Comparison of ENCODE assay signal across 18 mouse cellular contexts in genomic region chr5:149267493-149267892, GRCm38 (mm10). TPM values are rescaled to one million over a fixed set of nuclear protein-coding genes. Genes with fewer than 3 reads are reported as not detected.
DNase-seq lines count a peak whose midpoint lies in the region; ATAC-seq and TF ChIP-seq lines count a peak whose summit lies in the region.
"Had no signal": no experiment of that assay in that cellular context is flagged by ENCODE, and none has a peak within 500 bp of the region (broad histone marks: within the 10 kb centered on the region; RNA-seq: fewer than 3 reads in every experiment).

No protein-coding gene starts in this region.

- no peaks in the 10 kb centered on the region for H3K27me3 ChIP-seq in liver, postnatal 0 days (ENCODE audit: insufficient read depth, low read length)
- no peaks in the 10 kb centered on the region for H3K27me3 ChIP-seq in kidney, embryonic 14.5 days (ENCODE audit: control insufficient read depth, insufficient read depth, low read length)
- no peaks in the 10 kb centered on the region for H3K27me3 ChIP-seq in stomach, postnatal 0 days (ENCODE audit: control insufficient read depth, insufficient read depth, low read length)
- H3K27me3 ChIP-seq in intestine, embryonic 15.5 days (replicated peaks), result no peaks in the 10 kb centered on the region
- H3K27me3 ChIP-seq: heart, embryonic 15.5 days; hindbrain, embryonic 15.5 days had no signal

- no peaks in the 10 kb centered on the region for H3K9me3 ChIP-seq in liver, postnatal 0 days (ENCODE audit: low read length)
- no peaks in the 10 kb centered on the region for H3K9me3 ChIP-seq in kidney, embryonic 14.5 days (ENCODE audit: control insufficient read depth, low read length)
- no peaks in the 10 kb centered on the region for H3K9me3 ChIP-seq in stomach, postnatal 0 days (ENCODE audit: control insufficient read depth, low read length)
- H3K9me3 ChIP-seq in intestine, embryonic 15.5 days, result no peaks in the 10 kb centered on the region
- H3K9me3 ChIP-seq: heart, embryonic 15.5 days; hindbrain, embryonic 15.5 days had no signal

- WGBS in liver, postnatal 0 days (ENCODE audit: insufficient replicate concordance), result 37% methylated on average over 4 of the region's 4 CpGs
- WGBS in kidney, embryonic 14.5 days, result 82% methylated on average over 4 of the region's 4 CpGs
- 65% methylated on average over 4 of the region's 4 CpGs for WGBS in stomach, postnatal 0 days
- WGBS in intestine, embryonic 15.5 days, result 78% methylated on average over 4 of the region's 4 CpGs

- TF ChIP-seq CTCF in embryonic fibroblast, embryonic 13.5 days (IDR thresholded peaks at IDR 0.05; ENCODE audit: borderline replicate concordance, insufficient read depth, low read length), result no peak
- TF ChIP-seq CTCF in liver, postnatal 0 days (IDR thresholded peaks at IDR 0.05; ENCODE audit: low read depth), result no peak
- TF ChIP-seq CTCF in stomach, postnatal 0 days (IDR thresholded peaks at IDR 0.05; ENCODE audit: low read depth), result no peak

- peak overlapping the region; percentile 61; the same call in 1 of the 2 replicates for H3K27ac ChIP-seq in embryonic fibroblast, embryonic 13.5 days (ENCODE audit: insufficient read depth, low read length)
- peak overlapping the region; percentile 92 for H3K27ac ChIP-seq in liver, postnatal 0 days (ENCODE audit: low read depth)
- no peak overlapping the region for H3K27ac ChIP-seq in kidney, embryonic 14.5 days (ENCODE audit: low read depth, low read length)
- no peak overlapping the region for H3K27ac ChIP-seq in stomach, postnatal 0 days (replicated peaks)
- no peak overlapping the region for H3K27ac ChIP-seq in intestine, embryonic 15.5 days
- H3K27ac ChIP-seq: heart, embryonic 15.5 days; hindbrain, embryonic 15.5 days had no signal

- no peak for TF ChIP-seq EP300 in liver, postnatal 0 days (IDR thresholded peaks at IDR 0.05; ENCODE audit: low read depth)
- no peak for TF ChIP-seq EP300 in stomach, postnatal 0 days (optimal IDR thresholded peaks at IDR 0.05)

- peak; percentile 43 for ATAC-seq in liver, postnatal 0 days
- no peak for ATAC-seq in kidney, embryonic 14.5 days (ENCODE audit: low FRiP score, low TSS enrichment)
- no peak for ATAC-seq in stomach, postnatal 0 days (ENCODE audit: low FRiP score, low TSS enrichment)
- no peak for ATAC-seq in intestine, embryonic 15.5 days

- H3K36me3 ChIP-seq in liver, postnatal 0 days (replicated peaks; ENCODE audit: insufficient read depth, low read length), result no peaks in the 10 kb centered on the region
- no peaks in the 10 kb centered on the region for H3K36me3 ChIP-seq in kidney, embryonic 14.5 days (ENCODE audit: control insufficient read depth, insufficient read depth, low read length)
- H3K36me3 ChIP-seq in stomach, postnatal 0 days (ENCODE audit: control insufficient read depth, insufficient read depth, low read length), result no peaks in the 10 kb centered on the region
- H3K36me3 ChIP-seq in intestine, embryonic 15.5 days, result no peaks in the 10 kb centered on the region
- H3K36me3 ChIP-seq: heart, embryonic 15.5 days; hindbrain, embryonic 15.5 days had no signal

- H3K4me1 ChIP-seq in embryonic fibroblast, embryonic 13.5 days (ENCODE audit: control insufficient read depth, insufficient read depth, low read length), result no peaks in the 10 kb centered on the region
- H3K4me1 ChIP-seq in liver, postnatal 0 days (ENCODE audit: insufficient read depth), result peaks cover 9% of the 10 kb centered on the region
- H3K4me1 ChIP-seq in kidney, embryonic 14.5 days (ENCODE audit: control insufficient read depth, insufficient read depth, low read length), result no peaks in the 10 kb centered on the region
- no peaks in the 10 kb centered on the region for H3K4me1 ChIP-seq in stomach, postnatal 0 days (replicated peaks; ENCODE audit: control insufficient read depth, insufficient read depth)
- H3K4me1 ChIP-seq in intestine, embryonic 15.5 days (replicated peaks), result no peaks in the 10 kb centered on the region
- H3K4me1 ChIP-seq: heart, embryonic 15.5 days; hindbrain, embryonic 15.5 days had no signal

- TF ChIP-seq POLR2A in embryonic fibroblast, embryonic 13.5 days (IDR thresholded peaks at IDR 0.05; ENCODE audit: low read depth, low read length), result no peak

- H3K9ac ChIP-seq in liver, postnatal 0 days (replicated peaks), result peak overlapping the region; percentile 50
- H3K9ac ChIP-seq in kidney, embryonic 14.5 days (ENCODE audit: low read depth, low read length), result no peak overlapping the region
- no peak overlapping the region for H3K9ac ChIP-seq in stomach, postnatal 0 days (ENCODE audit: low read length)
- H3K9ac ChIP-seq in intestine, embryonic 15.5 days, result no peak overlapping the region
- H3K9ac ChIP-seq: heart, embryonic 15.5 days; hindbrain, embryonic 15.5 days had no signal

- peak; percentile 15 for DNase-seq in lung, postnatal 36 days
- no peak for DNase-seq in lung, postnatal 14 days
- no peak for DNase-seq in liver, postnatal 0 days
- DNase-seq in urinary bladder, postnatal 10 days (ENCODE audit: low spot score), result no peak
- DNase-seq in stomach, postnatal 0 days (ENCODE audit: low spot score), result no peak
- DNase-seq: adrenal gland, adult 8-10 months; cerebellum, adult 18-20 months; gastrocnemius, postnatal 14 days; kidney, adult 9 months; layer of hippocampus, adult 9-11 months; left cerebral cortex, postnatal 4 days; lung, postnatal 10 days had no signal

- peak overlapping the region; percentile 47 for H3K4me2 ChIP-seq in liver, postnatal 0 days (ENCODE audit: low read depth, low read length)
- no peak overlapping the region for H3K4me2 ChIP-seq in kidney, embryonic 14.5 days (replicated peaks; ENCODE audit: low read depth, low read length)
- no peak overlapping the region for H3K4me2 ChIP-seq in stomach, postnatal 0 days (replicated peaks; ENCODE audit: low read depth)
- no peak overlapping the region for H3K4me2 ChIP-seq in intestine, embryonic 15.5 days (replicated peaks)
- H3K4me2 ChIP-seq: heart, embryonic 15.5 days; hindbrain, embryonic 15.5 days had no signal

- no peak overlapping the region for H3K4me3 ChIP-seq in embryonic fibroblast, embryonic 13.5 days (ENCODE audit: insufficient read depth, low read length)
- no peak overlapping the region for H3K4me3 ChIP-seq in liver, postnatal 0 days (ENCODE audit: low read depth, low read length)
- no peak overlapping the region for H3K4me3 ChIP-seq in kidney, embryonic 14.5 days (ENCODE audit: low read length)
- H3K4me3 ChIP-seq in stomach, postnatal 0 days (ENCODE audit: low read depth, low read length), result no peak overlapping the region
- H3K4me3 ChIP-seq in intestine, embryonic 15.5 days (replicated peaks), result no peak overlapping the region
- H3K4me3 ChIP-seq: erythroblast, embryonic 14.5 days; heart, embryonic 15.5 days; hindbrain, embryonic 15.5 days had no signal

RNA-seq across cellular contexts. Expression of gene Alox5ap, which starts 2.9 kb away (rescaled TPM):
- 1.4 and 6.0 TPM in 2 replicates for polyA plus RNA-seq in embryonic fibroblast, embryonic 13.5 days (2011; ENCODE audit: insufficient read length, low read depth, missing spikeins)
- 68.2 and 69.3 TPM in 2 replicates for polyA plus RNA-seq in liver, postnatal 0 days (2015; fragmentation: Nextera tagmentation; extraction: Ambion mirVana)
- polyA plus RNA-seq in kidney, embryonic 14.5 days (2014; fragmentation: Nextera tagmentation; extraction: Ambion mirVana), result 12.6 and 12.8 TPM in 2 replicates
- polyA plus RNA-seq in stomach, postnatal 0 days (2015; fragmentation: Nextera tagmentation; extraction: Ambion mirVana), result 8.2 and 9.3 TPM in 2 replicates
- polyA plus RNA-seq in intestine, embryonic 15.5 days (2015; fragmentation: Nextera tagmentation; extraction: Ambion mirVana), result 11.7 and 13.2 TPM in 2 replicates
- polyA plus RNA-seq: erythroblast, embryonic 14.5 days had no signal

Comparison
In these comparisons a context has a peak if more than half of its experiments do, and no peak if none do; other contexts are left out.
1. H3K27ac ChIP-seq: peak in embryonic fibroblast, embryonic 13.5 days (single experiment) and liver, postnatal 0 days (single experiment); none in kidney, embryonic 14.5 days (single experiment), stomach, postnatal 0 days (single experiment) and intestine, embryonic 15.5 days (single experiment).